Mouse (Mus musculus): ENCODE measurements around the gene Ntn4. TPM values are rescaled to one million over a fixed set of nuclear protein-coding genes. Genes with fewer than 3 reads are reported as not detected.

Ntn4 gene
- polyA plus RNA-seq, 1 experiment from 2014 or later: 0.50 TPM

- Histone ChIP-seq H3K4me2 (ENCODE audit: low read length) (no peak overlapping the region), H3K9me3 (replicated peaks; ENCODE audit: control insufficient read depth, low read length, poor library complexity, severe bottlenecking) (no peaks in the 10 kb centered on the region), H3K9ac (ENCODE audit: low read depth, low read length) (no peak overlapping the region), H3K27ac (ENCODE audit: low read length) (no peak overlapping the region), H3K36me3 (ENCODE audit: control insufficient read depth, insufficient read depth, low read length) (no peaks in the 10 kb centered on the region), H3K27me3 (ENCODE audit: control insufficient read depth, insufficient read depth, low read depth, low read length) (no peaks in the 10 kb centered on the region), H3K4me3 (ENCODE audit: low read depth, low read length) (no peak overlapping the region), H3K4me1 (ENCODE audit: control insufficient read depth, insufficient read depth, low read length) (peaks cover 4% of the 10 kb centered on the region)
- ATAC-seq: no peak
- WGBS: 73% methylated on average over 21 of the region's 21 CpGs
These were observed 109.0 kb downstream of the Ntn4 start for GRCm38 (mm10) chr10:93749267-93750192.

DNA sequence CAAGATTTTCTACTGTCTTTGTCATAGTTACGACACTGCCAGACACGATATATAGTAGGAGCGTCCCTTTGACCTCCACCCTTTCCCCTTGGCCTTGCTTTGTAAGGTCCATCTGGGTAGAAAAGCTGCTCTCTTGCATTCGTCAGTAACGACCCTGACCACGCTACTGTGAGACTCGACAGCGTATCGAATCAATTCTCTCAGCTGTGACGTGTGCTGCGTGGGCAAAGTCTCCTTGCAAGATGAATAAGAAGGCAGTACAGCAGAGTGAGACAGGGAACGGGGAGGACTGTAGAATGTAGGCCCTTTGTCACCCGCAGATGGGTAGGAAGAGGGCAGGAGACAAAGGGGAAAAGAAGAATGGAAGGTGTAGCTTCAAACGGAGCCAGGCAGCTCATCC, 110.8 kb downstream of the Ntn4 start:
- Histone ChIP-seq H3K4me2 (ENCODE audit: low read length) (no peak overlapping the region), H3K4me1 (ENCODE audit: control insufficient read depth, insufficient read depth, low read length) (peaks cover 4% of the 10 kb centered on the region), H3K27ac (ENCODE audit: low read length) (no peak overlapping the region), H3K27me3 (ENCODE audit: control insufficient read depth, insufficient read depth, low read depth, low read length) (no peaks in the 10 kb centered on the region), H3K9ac (ENCODE audit: low read depth, low read length) (no peak overlapping the region), H3K4me3 (ENCODE audit: low read depth, low read length) (no peak overlapping the region), H3K36me3 (ENCODE audit: control insufficient read depth, insufficient read depth, low read length) (no peaks in the 10 kb centered on the region), H3K9me3 (replicated peaks; ENCODE audit: control insufficient read depth, low read length, poor library complexity, severe bottlenecking) (no peaks in the 10 kb centered on the region)
- 46% methylated on average over 14 of the region's 14 CpGs for WGBS
- no peak for ATAC-seq

GRCm38 (mm10) chr10:93753711-93754391, 113.4 kb downstream of the Ntn4 start:
- H3K4me3 ChIP-seq (ENCODE audit: low read depth, low read length): no peak overlapping the region
- H3K36me3 ChIP-seq (ENCODE audit: control insufficient read depth, insufficient read depth, low read length): no peaks in the 10 kb centered on the region
- H3K27me3 ChIP-seq (ENCODE audit: control insufficient read depth, insufficient read depth, low read depth, low read length): no peaks in the 10 kb centered on the region
- WGBS: 70% methylated on average over 13 of the region's 13 CpGs
- peaks cover 4% of the 10 kb centered on the region for H3K4me1 ChIP-seq (ENCODE audit: control insufficient read depth, insufficient read depth, low read length)
- no peak for ATAC-seq
- no peak overlapping the region for H3K27ac ChIP-seq (ENCODE audit: low read length)
- H3K4me2 ChIP-seq (ENCODE audit: low read length): no peak overlapping the region
- no peaks in the 10 kb centered on the region for H3K9me3 ChIP-seq (replicated peaks; ENCODE audit: control insufficient read depth, low read length, poor library complexity, severe bottlenecking)
- no peak overlapping the region for H3K9ac ChIP-seq (ENCODE audit: low read depth, low read length)

DNA sequence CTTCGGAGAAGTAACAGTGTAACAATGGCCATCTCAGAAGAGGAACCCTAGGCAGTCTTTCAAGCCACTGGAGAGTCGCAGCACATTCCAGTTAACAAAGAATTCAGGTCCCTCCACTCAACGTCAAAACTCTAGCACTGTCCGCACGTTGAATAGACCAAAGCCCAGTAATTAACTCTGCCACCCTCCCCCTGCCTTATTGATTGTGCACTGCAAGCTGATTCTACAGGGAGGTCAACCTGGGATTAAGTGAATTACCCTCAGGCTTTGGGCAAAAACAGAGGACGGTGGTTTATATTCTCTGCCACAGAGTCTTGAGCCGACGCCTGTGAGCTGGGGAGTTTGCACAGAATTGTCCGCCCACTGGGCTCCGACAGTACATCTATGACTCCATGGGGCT, 115.7 kb downstream of the Ntn4 start:
- H3K27me3 ChIP-seq (ENCODE audit: control insufficient read depth, insufficient read depth, low read depth, low read length): no peaks in the 10 kb centered on the region
- H3K36me3 ChIP-seq (ENCODE audit: control insufficient read depth, insufficient read depth, low read length): no peaks in the 10 kb centered on the region
- no peak for ATAC-seq
- no peak overlapping the region for H3K4me3 ChIP-seq (ENCODE audit: low read depth, low read length)
- no peak overlapping the region for H3K9ac ChIP-seq (ENCODE audit: low read depth, low read length)
- WGBS: 32% methylated on average over 10 of the region's 10 CpGs
- H3K4me2 ChIP-seq (ENCODE audit: low read length): no peak overlapping the region
- no peak overlapping the region for H3K27ac ChIP-seq (ENCODE audit: low read length)
- H3K4me1 ChIP-seq (ENCODE audit: control insufficient read depth, insufficient read depth, low read length): peaks cover 3% of the 10 kb centered on the region
- H3K9me3 ChIP-seq (replicated peaks; ENCODE audit: control insufficient read depth, low read length, poor library complexity, severe bottlenecking): no peaks in the 10 kb centered on the region

- ATAC-seq: no peak
- Histone ChIP-seq H3K36me3 (ENCODE audit: control insufficient read depth, insufficient read depth, low read length) (no peaks in the 10 kb centered on the region), H3K27me3 (ENCODE audit: control insufficient read depth, insufficient read depth, low read depth, low read length) (no peaks in the 10 kb centered on the region), H3K4me2 (ENCODE audit: low read length) (no peak overlapping the region), H3K4me1 (ENCODE audit: control insufficient read depth, insufficient read depth, low read length) (no peaks in the 10 kb centered on the region), H3K27ac (ENCODE audit: low read length) (no peak overlapping the region), H3K4me3 (ENCODE audit: low read depth, low read length) (no peak overlapping the region), H3K9ac (ENCODE audit: low read depth, low read length) (no peak overlapping the region), H3K9me3 (replicated peaks; ENCODE audit: control insufficient read depth, low read length, poor library complexity, severe bottlenecking) (no peaks in the 10 kb centered on the region)
- WGBS: 85% methylated on average over 4 of the region's 4 CpGs
These were observed 119.2 kb downstream of the Ntn4 start for GRCm38 (mm10) chr10:93759644-93760043.

GRCm38 (mm10) chr10:93760429-93760828, 119.9 kb downstream of the Ntn4 start:
- no peak for ATAC-seq
- 85% methylated on average over 5 of the region's 5 CpGs for WGBS
- H3K36me3 ChIP-seq (ENCODE audit: control insufficient read depth, insufficient read depth, low read length): no peaks in the 10 kb centered on the region
- H3K4me3 ChIP-seq (ENCODE audit: low read depth, low read length): no peak overlapping the region
- H3K27ac ChIP-seq (ENCODE audit: low read length): no peak overlapping the region
- H3K9ac ChIP-seq (ENCODE audit: low read depth, low read length): no peak overlapping the region
- H3K27me3 ChIP-seq (ENCODE audit: control insufficient read depth, insufficient read depth, low read depth, low read length): no peaks in the 10 kb centered on the region
- H3K9me3 ChIP-seq (replicated peaks; ENCODE audit: control insufficient read depth, low read length, poor library complexity, severe bottlenecking): no peaks in the 10 kb centered on the region
- H3K4me2 ChIP-seq (ENCODE audit: low read length): no peak overlapping the region
- H3K4me1 ChIP-seq (ENCODE audit: control insufficient read depth, insufficient read depth, low read length): no peaks in the 10 kb centered on the region

- H3K27ac ChIP-seq (ENCODE audit: low read length): no peak overlapping the region
- H3K9me3 ChIP-seq (replicated peaks; ENCODE audit: control insufficient read depth, low read length, poor library complexity, severe bottlenecking): no peaks in the 10 kb centered on the region
- no peak overlapping the region for H3K4me3 ChIP-seq (ENCODE audit: low read depth, low read length)
These were observed 122.6 kb downstream of the Ntn4 start for GRCm38 (mm10) chr10:93763074-93763473.

DNA sequence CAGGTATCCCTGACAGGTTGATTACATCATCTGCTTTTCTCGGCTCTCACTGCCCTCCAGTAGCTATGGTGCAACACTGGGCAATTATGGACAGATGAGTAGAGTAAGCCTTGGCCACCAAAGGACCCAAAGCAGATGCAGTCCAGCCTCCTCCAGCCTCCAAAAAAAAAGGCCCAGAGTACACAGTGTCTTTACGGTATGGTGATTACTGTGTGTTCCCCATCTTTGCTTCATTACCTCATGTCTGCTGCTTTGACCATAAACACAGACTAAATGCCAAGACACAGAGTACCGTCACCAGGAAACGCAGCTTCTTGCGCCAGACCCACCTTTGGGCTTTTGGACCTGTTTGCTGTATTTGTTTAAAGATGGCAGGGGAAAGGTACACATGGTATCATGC, 125.7 kb downstream of the Ntn4 start:
- H3K9me3 ChIP-seq (replicated peaks; ENCODE audit: control insufficient read depth, low read length, poor library complexity, severe bottlenecking): no peaks in the 10 kb centered on the region
- no peaks in the 10 kb centered on the region for H3K36me3 ChIP-seq (ENCODE audit: control insufficient read depth, insufficient read depth, low read length)
- H3K9ac ChIP-seq (ENCODE audit: low read depth, low read length): no peak overlapping the region
- H3K4me2 ChIP-seq (ENCODE audit: low read length): no peak overlapping the region
- H3K4me3 ChIP-seq (ENCODE audit: low read depth, low read length): no peak overlapping the region
- no peak for ATAC-seq
- H3K27me3 ChIP-seq (ENCODE audit: control insufficient read depth, insufficient read depth, low read depth, low read length): no peaks in the 10 kb centered on the region
- no peaks in the 10 kb centered on the region for H3K4me1 ChIP-seq (ENCODE audit: control insufficient read depth, insufficient read depth, low read length)
- H3K27ac ChIP-seq (ENCODE audit: low read length): no peak overlapping the region
- WGBS: 91% methylated on average over 5 of the region's 5 CpGs

More at GRCm38 (mm10) chr10:93763074-93763473, 122.6 kb downstream of the Ntn4 start:
- no peak for ATAC-seq
- H3K9ac ChIP-seq (ENCODE audit: low read depth, low read length): no peak overlapping the region
- no peaks in the 10 kb centered on the region for H3K27me3 ChIP-seq (ENCODE audit: control insufficient read depth, insufficient read depth, low read depth, low read length)
- no peak overlapping the region for H3K4me2 ChIP-seq (ENCODE audit: low read length)
- H3K4me1 ChIP-seq (ENCODE audit: control insufficient read depth, insufficient read depth, low read length): no peaks in the 10 kb centered on the region
- no peaks in the 10 kb centered on the region for H3K36me3 ChIP-seq (ENCODE audit: control insufficient read depth, insufficient read depth, low read length)
- 40% methylated on average over 5 of the region's 5 CpGs for WGBS

DNA sequence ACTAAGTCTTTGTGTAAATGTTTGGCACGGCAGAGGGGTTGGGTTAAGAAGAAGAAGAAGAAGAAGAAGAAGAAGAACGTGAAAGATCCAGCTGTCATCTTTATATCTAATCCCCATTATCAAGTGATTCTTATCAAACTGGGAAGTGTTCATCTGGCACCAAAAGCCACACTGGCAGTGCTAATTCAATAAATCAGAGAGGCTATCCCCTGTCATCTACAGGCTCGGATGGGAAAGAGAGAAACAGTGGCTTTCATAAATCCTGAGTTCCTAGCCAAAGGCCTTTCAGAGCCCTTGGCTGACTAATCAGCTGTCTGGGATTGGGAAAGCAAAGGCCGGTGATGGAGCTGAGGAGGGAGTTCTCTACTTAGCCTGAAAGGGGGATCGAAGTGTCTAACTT, 126.8 kb downstream of the Ntn4 start:
- Histone ChIP-seq H3K27ac (ENCODE audit: low read length) (no peak overlapping the region), H3K4me1 (ENCODE audit: control insufficient read depth, insufficient read depth, low read length) (peaks cover 2% of the 10 kb centered on the region; the same call in 1 of the 2 replicates), H3K9ac (ENCODE audit: low read depth, low read length) (no peak overlapping the region), H3K9me3 (replicated peaks; ENCODE audit: control insufficient read depth, low read length, poor library complexity, severe bottlenecking) (no peaks in the 10 kb centered on the region), H3K4me3 (ENCODE audit: low read depth, low read length) (no peak overlapping the region), H3K36me3 (ENCODE audit: control insufficient read depth, insufficient read depth, low read length) (no peaks in the 10 kb centered on the region), H3K27me3 (ENCODE audit: control insufficient read depth, insufficient read depth, low read depth, low read length) (no peaks in the 10 kb centered on the region), H3K4me2 (ENCODE audit: low read length) (no peak overlapping the region)
- WGBS: 73% methylated on average over 5 of the region's 5 CpGs
- no peak for ATAC-seq

Data from midbrain, embryonic 16.5 days (tissue).